Mouse (Mus musculus) embryonic stem cell, embryonic (primary cell): ENCODE data around the gene Xirp1.

ENCODE experiments used
- CTCF ChIA-PET, 4 experiments: fragments of 300-600 bp in 2 of 4; fragments of 350-600 bp in 2 of 4; sonication (Branson Sonifier 250); formaldehyde crosslinking; loops; one replicate each; lab custom pipeline; 2022; ENCODE audit warnings: inconsistent platforms in 2 of 4; lab: Charles Lee
- POLR2A ChIA-PET, 4 experiments: fragments of 300-600 bp in 2 of 4; fragments of 350-600 bp in 2 of 4; sonication (Branson Sonifier 250); formaldehyde crosslinking; loops; one replicate each; lab custom pipeline; 2022; ENCODE audit warnings: antibody characterized with exemption in 4 of 4, inconsistent platforms in 1 of 4; lab: Charles Lee

Xirp1 gene

GRCm38 (mm10) chr9:120023086-120023811 is at the start of gene Xirp1:
Xirp1 (minus strand) TSS chr9:120023598.
- ChIA-PET CTCF (interaction anchor here in 1 of 4 experiments (0.9 to 2.2 kb wide), 3 partner anchors 11 to 76 kb away, joined by 3 to 6 read pairs (median 6); no protein-coding TSS in a partner anchor), POLR2A (interaction anchor here in 2 of 4 experiments (0.6 to 2.3 kb wide), 4 partner anchors 10 to 701 kb away, joined by 3 to 8 read pairs (median 4); no protein-coding TSS in a partner anchor)

GRCm38 (mm10) chr9:120073169-120073568 is 49.8 kb upstream of the Xirp1 start:
- ChIA-PET POLR2A (interaction anchor here (0.6 to 1.6 kb wide), 13 partner anchors 9 to 1687 kb away, joined by 3 to 8 read pairs (median 3); partner anchors contain the start of gene Csrnp1 (in 1 of the 4)), CTCF (interaction anchor here (0.6 to 3.6 kb wide), 79 partner anchors 8 to 1190 kb away, joined by 3 to 16 read pairs (median 4); partner anchors contain the start of genes Csrnp1 (in 1 of the 4) and Xirp1 (in 1 of the 4))

DNA sequence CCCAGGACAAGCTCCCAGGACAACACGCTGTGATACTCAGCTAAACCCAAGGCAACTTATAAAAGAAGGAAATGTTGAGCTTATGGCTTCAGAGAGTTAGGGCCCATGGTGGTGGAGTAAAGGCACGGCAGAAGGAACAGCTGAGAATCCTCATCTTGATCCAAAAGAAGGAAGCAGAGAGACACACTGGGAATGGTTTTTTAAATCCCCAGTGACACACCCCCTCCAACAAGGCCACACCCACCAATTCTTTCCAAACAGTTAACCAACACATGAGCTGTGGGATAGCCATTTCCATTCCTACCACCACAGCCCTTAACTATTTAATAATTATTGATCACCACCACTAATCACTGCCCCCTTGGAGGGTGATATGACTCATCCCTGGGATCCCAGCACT is 47.9 kb upstream of the Xirp1 start:
- CTCF ChIA-PET, result interaction anchor here in 3 of 4 experiments (0.6 to 3.6 kb wide), 7 partner anchors 10 to 1614 kb away, joined by 3 to 16 read pairs (median 3); no protein-coding TSS in a partner anchor

DNA sequence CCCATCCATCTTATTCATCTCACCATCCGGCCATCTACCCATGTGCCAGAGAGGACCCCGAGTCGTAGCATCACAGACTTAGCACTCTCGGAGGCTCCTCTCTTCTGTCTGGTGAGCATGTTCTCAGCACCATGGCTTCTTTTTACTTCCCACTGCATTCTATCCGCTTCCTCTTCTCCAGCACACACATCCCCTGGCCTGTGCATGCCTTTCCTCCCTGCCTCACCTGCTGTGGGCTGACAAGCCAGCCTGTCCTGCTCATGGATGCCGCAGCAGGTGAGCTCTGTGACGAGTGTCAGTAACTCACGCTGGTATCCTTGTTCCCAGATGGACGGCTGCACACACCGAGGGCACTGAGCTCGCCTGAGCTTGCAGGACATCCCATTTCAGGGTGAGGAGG is 46.4 kb upstream of the Xirp1 start, which contains the start of gene Cx3cr1:
Cx3cr1 (minus strand) TSS at position 101 of the 400 bp plus-strand sequence.
- CTCF ChIA-PET, result interaction anchor here in 2 of 4 experiments (0.6 to 2.8 kb wide), 4 partner anchors 11 to 454 kb away, joined by 4 to 8 read pairs (median 6); no protein-coding TSS in a partner anchor

More for the DNA sequence above, 47.9 kb upstream of the Xirp1 start:
- POLR2A ChIA-PET, result interaction anchor here in 1 of 4 experiments (1.7 kb wide), 1 partner anchor 8 kb away, joined by 4 read pairs; no protein-coding TSS in a partner anchor

GRCm38 (mm10) chr9:120068047-120068446 is 44.6 kb upstream of the Xirp1 start:
- CTCF ChIA-PET, result interaction anchor here in 3 of 4 experiments (0.6 to 2.8 kb wide), 5 partner anchors 11 to 541 kb away, joined by 3 to 8 read pairs (median 5); no protein-coding TSS in a partner anchor

More for the DNA sequence above, 46.4 kb upstream of the Xirp1 start, which contains the start of gene Cx3cr1:
- POLR2A ChIA-PET, result interaction anchor here in 1 of 4 experiments (1.3 kb wide), 1 partner anchor 22 kb away, joined by 3 read pairs; no protein-coding TSS in a partner anchor

GRCm38 (mm10) chr9:120067609-120068008 is 44.2 kb upstream of the Xirp1 start:
- POLR2A ChIA-PET, result interaction anchor here in 2 of 4 experiments (0.6 to 1.3 kb wide), 5 partner anchors 13 to 901 kb away, joined by 3 to 7 read pairs (median 5); no protein-coding TSS in a partner anchor
- CTCF ChIA-PET, result interaction anchor here in 3 of 4 experiments (0.5 to 2.8 kb wide), 5 partner anchors 8 to 541 kb away, joined by 3 to 8 read pairs (median 4); no protein-coding TSS in a partner anchor

More at GRCm38 (mm10) chr9:120068047-120068446, 44.6 kb upstream of the Xirp1 start:
- POLR2A ChIA-PET, result interaction anchor here in 2 of 4 experiments (0.6 to 0.7 kb wide), 4 partner anchors 63 to 902 kb away, joined by 3 to 7 read pairs (median 4); no protein-coding TSS in a partner anchor

- ChIA-PET POLR2A (interaction anchor here in 2 of 4 experiments (0.7 to 1.0 kb wide), 3 partner anchors 9 to 61 kb away, joined by 3 to 4 read pairs (median 3); no protein-coding TSS in a partner anchor), CTCF (interaction anchor here in 3 of 4 experiments (0.7 to 1.8 kb wide), 5 partner anchors 9 to 637 kb away, joined by 3 to 7 read pairs (median 4); no protein-coding TSS in a partner anchor)
These were observed 40.9 kb upstream of the Xirp1 start for GRCm38 (mm10) chr9:120064317-120064716.

DNA sequence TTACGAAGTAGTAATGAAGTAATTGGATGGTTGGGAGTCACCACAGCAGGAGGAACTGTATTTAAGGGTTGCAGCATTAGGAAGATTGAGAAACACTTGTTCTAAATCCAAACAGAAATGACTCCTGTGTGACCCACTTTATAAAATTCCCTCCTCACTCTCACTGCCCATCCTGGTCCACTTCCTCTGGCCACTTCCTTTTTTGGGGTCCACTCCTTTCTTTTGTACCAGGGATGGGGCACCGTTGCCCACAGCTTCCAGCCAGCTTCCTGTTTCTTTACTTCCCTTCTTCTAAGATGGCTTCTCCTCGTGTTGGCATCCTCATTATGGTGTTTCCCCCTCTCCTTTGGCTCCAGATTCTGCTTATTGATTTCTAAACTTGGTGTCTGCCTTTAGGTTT is 35.3 kb upstream of the Xirp1 start:
- ChIA-PET CTCF (interaction anchor here in 3 of 4 experiments (0.6 to 2.0 kb wide), 4 partner anchors 10 to 15 kb away, joined by 3 to 7 read pairs (median 3); no protein-coding TSS in a partner anchor), POLR2A (no interaction called here)

DNA sequence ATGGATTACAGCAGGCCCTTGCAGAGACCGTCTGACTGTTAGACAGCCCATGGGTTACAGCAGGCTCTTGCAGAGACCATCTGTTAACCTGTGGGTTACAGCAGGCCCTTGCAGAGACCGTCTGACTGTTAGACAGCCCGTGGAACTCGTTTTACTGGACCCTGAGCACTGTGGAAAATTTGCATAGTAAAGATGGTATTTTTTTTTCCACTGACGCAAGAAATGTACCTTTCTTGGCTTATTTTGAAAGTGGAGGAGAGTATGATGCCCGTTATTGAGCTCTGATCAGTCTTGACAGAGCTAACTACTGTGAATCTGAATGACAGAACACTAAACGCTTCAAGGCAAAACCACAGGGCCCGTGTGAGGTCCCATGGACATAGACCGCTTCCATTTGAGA is 32.8 kb upstream of the Xirp1 start:
- POLR2A ChIA-PET, result interaction anchor here in 1 of 4 experiments (1.4 kb wide), 1 partner anchor 72 kb away, joined by 5 read pairs; the partner anchor contains the start of gene Rpsa
- CTCF ChIA-PET, result no interaction called here

DNA sequence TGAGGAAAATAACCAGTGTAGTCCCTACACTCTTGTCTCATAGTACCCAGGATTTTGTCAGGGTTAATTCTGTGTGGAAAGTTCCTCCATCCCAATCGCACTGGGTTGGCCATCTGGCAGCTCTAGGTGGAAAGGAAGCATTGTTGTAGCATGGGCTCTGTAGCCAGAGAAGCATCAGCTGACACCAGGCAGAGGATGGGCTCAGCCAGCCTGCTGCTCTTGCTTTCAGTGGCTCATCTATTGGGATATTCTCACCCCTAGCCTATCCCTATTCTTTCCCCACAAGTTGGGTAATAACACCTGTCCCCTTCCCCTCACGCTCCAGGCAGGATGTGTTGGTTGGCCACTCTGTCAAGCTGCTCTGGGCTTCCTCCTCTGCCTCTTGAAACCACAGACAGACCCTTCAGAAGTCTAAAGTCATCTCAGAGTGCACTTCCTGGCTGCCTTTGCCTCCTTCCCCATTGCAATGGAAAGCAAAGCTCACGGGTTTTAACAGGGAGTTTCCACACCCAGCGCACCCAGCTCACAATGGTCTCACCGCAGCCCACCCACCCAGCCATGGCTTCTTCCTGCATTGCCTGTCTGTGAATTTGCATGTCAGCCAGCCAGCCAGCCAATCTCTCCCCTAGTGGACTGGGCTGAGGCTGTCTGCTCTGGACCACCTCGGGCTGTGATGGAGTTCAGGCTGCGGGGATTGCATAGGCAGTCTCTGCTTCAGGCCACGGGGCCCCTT is 31.3 kb upstream of the Xirp1 start:
- CTCF ChIA-PET, result interaction anchor here in 1 of 4 experiments (1.2 kb wide), 1 partner anchor 18 kb away, joined by 3 read pairs; no protein-coding TSS in a partner anchor
- POLR2A ChIA-PET, result interaction anchor here in 2 of 4 experiments (0.8 to 1.5 kb wide), 6 partner anchors 12 to 81 kb away, joined by 3 to 5 read pairs (median 4); partner anchors contain the start of gene Rpsa (in 2 of the 2)

- ChIA-PET CTCF (interaction anchor here in 3 of 4 experiments (0.9 to 1.2 kb wide), 4 partner anchors 24 to 42 kb away, joined by 3 to 4 read pairs (median 4); no protein-coding TSS in a partner anchor), POLR2A (no interaction called here)
These were observed 26.0 kb upstream of the Xirp1 start for GRCm38 (mm10) chr9:120049407-120049806.

DNA sequence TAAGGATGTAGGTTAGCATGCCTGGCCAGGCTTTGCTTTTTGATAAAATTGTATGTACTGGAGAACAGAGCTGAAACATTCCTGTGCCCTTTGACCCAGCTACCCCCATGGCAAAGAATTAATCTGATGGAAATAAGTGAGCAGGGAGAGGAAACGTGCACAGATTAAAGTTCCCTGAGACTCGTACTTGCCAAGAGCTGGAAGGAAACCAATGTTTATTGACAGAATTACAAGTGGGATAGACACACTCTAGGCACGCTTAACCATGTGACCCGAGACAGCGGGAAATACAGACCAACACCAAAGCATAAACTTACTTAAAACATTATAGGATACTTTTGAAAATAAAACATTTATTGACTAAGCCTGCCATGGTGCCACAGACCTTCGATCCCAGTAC is 25.1 kb upstream of the Xirp1 start:
- ChIA-PET POLR2A (interaction anchor here in 1 of 4 experiments (1.2 kb wide), 1 partner anchor 21 kb away, joined by 3 read pairs; the partner anchor contains the start of gene Cx3cr1), CTCF (interaction anchor here in 2 of 4 experiments (0.6 to 0.9 kb wide), 4 partner anchors 12 to 117 kb away, joined by 3 to 6 read pairs (median 4); no protein-coding TSS in a partner anchor)

- CTCF ChIA-PET, result interaction anchor here in 2 of 4 experiments (0.9 to 1.4 kb wide), 3 partner anchors 30 to 38 kb away, joined by 3 to 5 read pairs (median 3); no protein-coding TSS in a partner anchor
- POLR2A ChIA-PET, result interaction anchor here in 1 of 4 experiments (0.8 to 1.5 kb wide), 2 partner anchors 75 to 85 kb away, joined by 3 to 5 read pairs; partner anchors contain the start of gene Rpsa
These were observed 19.7 kb upstream of the Xirp1 start for GRCm38 (mm10) chr9:120043115-120043514.

GRCm38 (mm10) chr9:120037414-120037813 is 14.0 kb upstream of the Xirp1 start:
- CTCF ChIA-PET, result interaction anchor here in 2 of 4 experiments (0.7 to 1.1 kb wide), 2 partner anchors 16 to 36 kb away, joined by 3 read pairs; no protein-coding TSS in a partner anchor
- POLR2A ChIA-PET, result no interaction called here

DNA sequence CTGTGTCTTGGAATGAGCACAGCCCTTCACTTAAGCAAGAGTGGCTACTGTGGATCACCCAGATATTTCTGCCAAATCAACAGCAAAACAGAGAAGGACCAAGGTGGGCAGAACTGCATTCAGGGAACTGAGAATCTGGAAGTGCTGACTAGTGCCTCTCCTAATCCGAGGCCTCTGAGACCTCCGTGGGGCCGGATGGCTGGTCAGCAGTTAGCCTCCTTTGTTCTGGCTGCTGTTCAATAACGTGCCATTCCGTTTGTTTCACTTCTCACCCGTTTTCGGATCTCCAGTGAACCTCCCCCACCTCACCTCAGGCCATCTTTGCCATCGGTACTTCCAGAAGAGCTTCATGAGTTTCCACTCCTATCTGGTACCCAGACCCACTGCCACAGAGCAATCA is 11.0 kb upstream of the Xirp1 start:
- ChIA-PET CTCF (interaction anchor here in 2 of 4 experiments (1.0 to 1.9 kb wide), 2 partner anchors 39 kb away, joined by 4 to 5 read pairs; no protein-coding TSS in a partner anchor), POLR2A (interaction anchor here in 1 of 4 experiments (1.3 kb wide), 1 partner anchor 93 kb away, joined by 5 read pairs; the partner anchor contains the start of gene Rpsa)

DNA sequence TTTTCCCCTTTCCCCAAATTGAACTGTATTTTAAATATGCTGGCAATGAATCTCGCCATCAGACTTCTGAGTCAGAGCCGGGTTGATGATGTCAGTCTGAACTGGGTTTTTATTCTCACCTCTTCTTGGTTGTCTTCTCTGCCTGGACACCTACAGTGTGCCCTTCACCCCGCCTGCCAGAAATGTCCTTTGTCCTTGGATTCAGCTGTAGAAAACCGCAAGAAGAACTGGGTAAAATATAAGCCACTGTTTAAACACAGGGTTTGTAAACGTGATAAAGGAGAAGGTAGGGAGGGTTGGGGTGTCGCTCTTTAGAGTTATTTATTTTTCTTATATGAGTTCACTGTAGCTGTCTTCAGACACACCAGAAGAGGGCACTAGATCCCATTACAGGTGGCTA is 9.3 kb upstream of the Xirp1 start:
- ChIA-PET CTCF (interaction anchor here (0.6 to 1.9 kb wide), 5 partner anchors 38 to 66 kb away, joined by 3 to 5 read pairs (median 5); no protein-coding TSS in a partner anchor), POLR2A (no interaction called here)

DNA sequence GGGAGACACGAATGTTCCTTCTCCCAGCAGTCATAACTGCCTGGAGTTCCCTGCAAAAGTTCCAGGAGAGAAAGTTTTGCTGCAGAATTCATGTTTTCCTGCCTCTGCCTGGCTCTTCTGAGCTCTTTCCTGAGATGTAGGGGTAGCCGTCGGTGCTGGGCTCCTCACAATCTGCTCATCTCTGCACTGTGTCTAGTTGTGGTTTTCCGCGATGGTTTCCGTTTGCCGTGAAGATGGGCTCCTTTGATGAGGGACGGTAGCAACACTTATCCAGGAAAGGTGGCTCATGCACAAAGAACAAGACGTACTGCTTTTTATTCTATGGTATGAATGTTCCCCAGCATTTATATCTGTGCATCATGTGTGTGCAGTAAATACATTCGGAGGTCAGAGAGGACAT is 7.0 kb upstream of the Xirp1 start:
- ChIA-PET POLR2A (no interaction called here), CTCF (interaction anchor here in 1 of 4 experiments (2.1 to 2.2 kb wide), 2 partner anchors 43 to 68 kb away, joined by 6 to 9 read pairs; no protein-coding TSS in a partner anchor)
